Mouse (Mus musculus) naive thymus-derived CD4-positive, alpha-beta T cell, adult 5 months (primary cell): ENCODE data around the gene Sh3gl1. TPM values are rescaled to one million over a fixed set of nuclear protein-coding genes. Genes with fewer than 3 reads are reported as not detected.

ENCODE experiments used
- polyA plus RNA-seq: library from polyadenylated mRNA; unstranded; fragments of 100-300 nt; shearing (Covaris generic); gene quantifications from one replicate; pipeline ENCODE4 v1.2.1, GENCODE M21; 2017

The Sh3gl1 gene
- polyA plus RNA-seq, result 155 TPM

DNA sequence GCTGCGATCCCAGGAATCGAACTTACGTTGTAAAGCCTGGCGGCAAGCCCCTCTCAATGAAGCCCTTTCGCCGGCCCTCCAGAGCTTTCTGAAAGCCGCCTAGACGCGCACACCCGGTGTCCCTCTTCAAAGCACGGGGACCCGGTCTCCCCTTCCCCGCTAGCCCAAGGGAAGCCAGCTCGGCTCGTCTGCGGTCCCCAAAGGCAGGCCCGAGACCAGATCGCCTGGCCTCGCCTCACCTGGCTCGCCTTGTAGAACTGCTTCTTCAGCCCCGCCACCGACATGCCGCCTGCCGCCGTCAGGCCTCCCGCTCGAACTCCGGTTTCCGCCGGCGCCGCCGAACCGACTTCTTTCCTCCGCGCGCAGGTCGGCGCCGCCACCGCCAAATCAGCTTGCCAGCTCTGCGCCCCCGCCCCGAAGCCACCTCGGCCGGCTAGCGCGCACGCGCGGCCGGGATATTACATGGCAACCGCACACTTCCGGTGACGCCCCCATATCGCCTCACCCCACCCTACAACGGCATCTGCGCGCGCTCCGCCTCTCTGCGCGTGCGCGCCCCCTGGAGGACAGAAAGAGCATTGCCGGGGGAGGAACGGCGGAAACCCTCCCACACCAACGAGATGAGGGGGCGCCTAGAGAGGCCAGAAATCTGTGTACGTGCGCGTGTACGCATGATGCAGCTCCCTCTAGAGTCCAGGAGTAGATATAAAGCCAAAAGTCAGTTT, at the start of gene Sh3gl1:
TSS of gene Sh3gl1 (minus strand) at position 460 of the 725 bp plus-strand sequence.

DNA sequence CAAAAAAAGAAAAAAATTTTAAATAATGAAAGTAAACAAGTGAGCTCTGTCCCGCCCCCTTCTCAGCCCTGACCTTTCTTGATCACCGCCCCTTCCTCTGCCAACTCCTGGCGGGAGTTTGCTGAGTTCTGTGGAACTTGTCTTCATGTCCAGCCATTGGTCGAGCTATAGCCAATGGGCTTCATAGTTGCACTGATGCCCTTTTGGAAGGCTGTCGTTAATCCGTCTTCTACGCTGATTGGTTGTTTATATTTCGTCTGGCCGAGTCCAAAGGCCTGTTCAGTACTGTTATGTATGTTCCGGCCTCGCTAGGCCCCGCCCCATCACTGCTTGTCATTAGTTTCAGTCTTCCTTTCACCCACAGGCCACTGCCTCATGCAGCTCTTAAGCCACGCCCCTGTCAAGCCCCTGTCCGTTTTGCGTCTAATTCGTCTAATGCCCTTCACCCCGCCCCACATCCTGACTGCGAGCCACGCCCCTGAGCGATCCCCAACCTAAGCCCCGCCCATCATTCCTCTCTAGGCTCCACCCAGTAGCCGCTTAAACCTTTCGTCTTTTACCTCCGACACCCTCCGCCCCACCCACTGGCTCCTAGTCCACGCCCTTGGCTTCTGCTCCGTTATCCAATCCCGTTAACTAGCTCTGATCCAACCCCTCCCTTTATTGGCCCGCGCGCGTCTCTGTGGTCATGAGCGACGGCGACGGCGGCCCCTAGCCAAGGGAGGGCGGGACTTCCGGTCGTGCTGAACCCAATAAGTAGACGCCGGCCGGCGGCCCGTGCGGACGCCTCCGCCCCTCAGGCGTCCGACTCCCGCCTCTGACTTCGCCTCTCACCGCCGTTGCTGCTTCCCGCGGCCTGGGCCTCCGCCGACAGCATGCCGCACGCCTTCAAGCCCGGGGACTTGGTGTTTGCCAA, 42.7 kb upstream of the Sh3gl1 start, which contains the start of gene Hdgfl2:
TSS of gene Hdgfl2 (plus strand) at position 755 of the 916 bp plus-strand sequence.

DNA sequence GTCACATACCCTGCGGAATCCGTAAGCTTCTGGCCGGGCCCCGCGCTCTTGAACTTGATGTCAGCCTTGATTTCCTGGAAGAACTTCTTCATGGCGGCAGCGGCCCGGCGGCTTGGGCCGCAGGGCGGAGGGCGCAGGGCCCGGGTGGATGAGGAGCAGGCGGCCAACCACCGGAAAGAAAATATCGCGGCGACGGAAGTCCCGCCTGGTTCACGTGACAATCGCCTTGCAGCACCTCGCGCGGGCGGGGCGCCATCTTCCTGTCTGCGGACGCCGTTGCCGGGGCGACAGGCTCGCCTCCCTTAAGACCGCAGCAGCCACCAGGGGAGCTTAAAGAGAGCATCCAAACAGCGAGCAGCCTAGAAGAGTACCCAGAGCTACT, 38.4 kb upstream of the Sh3gl1 start, which contains the start of gene Ubxn6:
TSS of gene Ubxn6 (minus strand) at position 202 of the 382 bp plus-strand sequence.

DNA sequence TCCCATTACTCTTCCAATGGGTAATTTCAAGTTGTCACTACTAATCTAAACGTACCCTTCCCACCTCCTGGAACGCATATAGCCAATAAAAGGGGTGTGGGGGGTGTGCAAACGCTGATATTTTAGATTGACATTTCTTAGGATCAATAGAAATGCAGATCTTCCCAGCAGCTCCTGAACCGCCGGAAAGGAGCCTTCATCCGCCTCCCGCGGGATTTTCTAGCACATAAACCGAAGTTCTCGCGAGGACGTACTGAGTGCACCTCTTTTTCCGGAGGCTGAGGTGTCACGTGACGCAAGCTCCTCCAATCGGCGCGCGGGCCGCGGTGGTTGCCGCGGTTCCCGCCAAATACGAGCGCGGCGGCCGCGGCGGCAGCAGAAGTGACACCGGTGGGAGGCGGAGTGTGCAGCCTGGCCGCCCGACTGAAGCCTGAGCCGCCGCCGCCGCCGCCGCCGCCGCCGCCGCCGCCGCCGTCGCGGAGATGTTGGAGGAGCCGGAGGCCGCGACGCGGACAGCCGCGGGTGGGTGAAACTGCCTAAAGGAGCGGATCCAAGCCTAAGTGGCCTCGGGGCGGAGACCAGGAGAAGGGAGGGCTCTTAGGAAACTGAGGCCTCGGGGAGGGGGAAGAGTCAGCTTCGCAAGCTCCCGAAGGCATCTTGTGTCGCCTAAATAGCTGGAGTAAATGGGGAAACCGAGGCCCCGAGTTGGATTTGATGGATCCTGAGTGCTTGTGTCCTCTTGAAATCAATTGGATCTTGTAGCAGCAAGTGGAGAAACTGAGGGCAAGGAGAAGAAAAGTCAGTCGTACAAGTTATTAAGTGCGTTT, 3.8 kb upstream of the Sh3gl1 start, which contains the start of gene Chaf1a:
TSS of gene Chaf1a (plus strand) at position 410 of the 827 bp plus-strand sequence.

DNA sequence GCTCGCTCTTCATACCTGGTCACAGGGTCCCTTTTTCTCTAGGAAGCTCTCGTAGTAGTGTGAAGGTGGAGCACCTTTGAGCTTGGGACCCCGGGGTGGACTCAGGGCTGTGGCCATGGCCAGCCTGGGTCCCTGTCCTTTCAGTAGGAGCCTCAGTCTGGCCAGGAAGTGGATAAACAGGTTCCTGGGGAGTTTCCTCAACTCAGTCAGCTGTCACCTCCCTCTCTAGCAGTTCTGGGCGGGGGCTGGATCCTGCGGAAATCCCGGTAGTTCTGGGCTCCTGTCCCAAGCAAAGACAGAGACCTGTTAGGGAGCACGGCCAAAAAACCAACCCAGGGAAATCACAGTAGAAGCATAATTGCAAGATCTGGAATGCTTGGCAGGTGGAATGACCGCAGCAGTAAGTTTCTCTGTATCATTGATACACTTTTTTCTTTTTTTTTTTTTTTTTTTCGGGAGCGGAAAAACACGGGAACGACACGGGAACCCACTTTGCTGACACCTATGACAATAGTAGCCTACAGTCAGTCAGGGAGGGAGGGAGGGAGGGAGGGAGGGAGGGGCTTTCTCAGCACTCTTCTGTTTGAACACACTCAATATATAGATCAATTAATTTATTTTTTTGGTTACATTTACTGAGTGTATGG, 30.9 kb downstream of the Sh3gl1 start, which contains the start of the genes Stap2 and Mpnd:
TSS of gene Stap2 (minus strand) at position 170 of the 647 bp plus-strand sequence.
TSS of gene Mpnd (plus strand) at position 297 of the 647 bp plus-strand sequence.

DNA sequence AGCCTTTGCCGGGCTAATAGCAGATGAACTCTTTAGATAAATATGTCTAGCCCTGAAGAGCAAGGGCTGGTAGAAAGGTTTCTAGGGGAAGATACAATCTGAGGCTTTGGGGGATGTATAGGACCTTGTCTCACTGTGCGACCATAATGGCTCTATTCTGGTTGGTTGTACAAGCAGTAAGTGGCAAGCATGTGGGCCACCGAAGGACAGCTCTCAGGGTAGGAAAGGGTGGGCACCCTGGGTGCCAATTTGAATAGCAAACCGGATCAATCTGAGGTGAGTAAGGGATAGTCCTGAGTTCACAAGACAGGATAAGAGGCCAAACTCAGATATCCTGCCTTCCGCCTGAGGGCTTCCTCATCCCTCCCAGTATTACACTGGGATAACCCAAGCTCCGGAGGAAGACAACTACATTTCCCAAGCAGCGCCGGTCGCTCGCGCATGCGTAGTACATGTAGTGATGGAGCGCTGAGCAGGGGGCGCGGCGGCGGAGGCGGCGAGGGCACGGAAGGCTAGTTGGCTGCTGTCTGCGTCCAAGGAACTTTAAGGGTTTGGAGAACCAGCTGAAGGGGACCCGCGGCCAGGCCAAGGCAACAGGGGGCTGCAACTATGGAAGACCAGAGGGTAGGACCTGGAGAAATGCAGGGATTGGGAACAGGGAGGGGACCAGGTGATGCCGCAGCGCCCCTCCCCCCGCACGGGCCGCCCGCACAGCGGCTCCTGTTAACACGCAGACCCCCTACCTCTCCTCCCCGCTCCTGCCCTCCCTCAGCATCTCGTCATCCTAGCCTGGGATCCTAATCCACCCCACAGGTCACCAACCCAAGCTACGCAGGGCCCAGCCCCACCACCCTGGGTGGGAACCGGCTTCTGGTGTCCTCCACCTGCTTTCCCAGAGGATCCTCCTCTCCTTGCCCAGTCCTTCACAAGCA, 50.1 kb downstream of the Sh3gl1 start, which contains the start of gene Fsd1:
TSS of gene Fsd1 (plus strand) at position 480 of the 932 bp plus-strand sequence.

DNA sequence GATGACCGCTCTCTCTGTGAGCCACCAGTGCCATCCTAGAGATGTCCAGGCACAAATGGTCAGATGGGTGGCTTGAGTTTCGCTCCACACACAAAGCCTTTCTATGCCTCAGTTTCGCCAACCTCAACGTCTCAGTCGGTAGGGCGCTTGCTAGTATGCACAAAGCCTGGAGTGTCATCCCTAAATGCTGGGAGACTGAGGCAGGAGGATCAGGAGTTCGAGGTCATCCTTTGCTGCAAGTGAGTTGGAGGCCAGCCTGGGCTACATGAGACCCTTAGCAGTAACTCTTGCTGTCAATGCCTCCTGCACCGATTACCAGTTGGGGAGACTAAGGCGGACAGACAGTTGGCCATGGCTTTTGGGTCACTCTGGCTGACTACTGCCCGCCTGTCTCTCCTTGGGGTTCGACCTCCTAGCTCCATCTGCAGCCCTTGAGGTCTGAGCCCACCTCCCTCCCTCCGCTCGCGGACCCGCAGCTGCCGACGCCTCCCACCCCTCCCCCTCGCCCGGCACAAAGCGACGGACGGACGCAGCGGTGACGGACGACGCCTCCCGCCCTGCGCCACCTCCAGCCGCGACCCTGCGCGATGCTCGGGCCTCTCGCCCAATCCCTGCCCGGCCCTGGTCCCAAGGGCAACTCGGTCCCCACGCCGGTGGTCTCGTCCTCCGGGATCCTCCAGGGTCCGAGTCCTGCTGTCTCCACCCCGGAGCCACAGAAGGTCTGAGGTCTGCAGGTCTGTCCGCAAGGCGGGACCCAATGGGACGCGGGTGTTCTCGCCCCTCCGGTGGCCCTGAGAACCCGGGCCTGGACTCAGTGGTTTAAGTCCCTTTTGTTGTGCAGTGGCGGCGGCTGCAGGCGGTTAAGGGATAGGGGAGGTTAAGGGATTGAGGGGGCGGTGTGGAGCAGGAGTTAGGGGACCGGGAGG, 66.2 kb downstream of the Sh3gl1 start, which contains the start of gene Shd:
TSS of gene Shd (plus strand) at position 502 of the 926 bp plus-strand sequence.

Other genes with a start within 250 kb of the Sh3gl1 start
- gene Zfp119a, start 157.7 kb downstream of the Sh3gl1 start, polyA plus RNA-seq, result 11.7 TPM
- gene Zfp959, start 144.5 kb downstream of the Sh3gl1 start, polyA plus RNA-seq, result 36.8 TPM
- 6.5 TPM for gene Zfp119b, start 87.1 kb downstream of the Sh3gl1 start, polyA plus RNA-seq
- not detected for gene Ebi3, start 84.0 kb downstream of the Sh3gl1 start, polyA plus RNA-seq
- 44.7 TPM for gene Yju2, start 77.5 kb downstream of the Sh3gl1 start, polyA plus RNA-seq
- gene Shd, start 66.2 kb downstream of the Sh3gl1 start, polyA plus RNA-seq, result not detected
- gene Fsd1, start 50.1 kb downstream of the Sh3gl1 start, polyA plus RNA-seq, result not detected
- gene Stap2, start 31.1 kb downstream of the Sh3gl1 start, polyA plus RNA-seq, result 0.77 TPM
- gene Mpnd, start 30.9 kb downstream of the Sh3gl1 start, polyA plus RNA-seq, result 122 TPM
- 1.1 TPM for gene Chaf1a, start 3.8 kb upstream of the Sh3gl1 start, polyA plus RNA-seq
- 74.5 TPM for gene Ubxn6, start 38.4 kb upstream of the Sh3gl1 start, polyA plus RNA-seq
- gene Hdgfl2, start 43.0 kb upstream of the Sh3gl1 start, polyA plus RNA-seq, result 159 TPM
- not detected for gene Plin4, start 73.2 kb upstream of the Sh3gl1 start, polyA plus RNA-seq
- gene Plin5, start 81.0 kb upstream of the Sh3gl1 start, polyA plus RNA-seq, result not detected
- not detected for gene Lrg1, start 85.4 kb upstream of the Sh3gl1 start, polyA plus RNA-seq
- not detected for gene Sema6b, start 103.7 kb upstream of the Sh3gl1 start, polyA plus RNA-seq
- 21.5 TPM for gene Tnfaip8l1, start 125.8 kb upstream of the Sh3gl1 start, polyA plus RNA-seq
- 44.1 TPM for gene Mydgf, start 147.3 kb upstream of the Sh3gl1 start, polyA plus RNA-seq
- 44.3 TPM for gene Dpp9, start 182.3 kb upstream of the Sh3gl1 start, polyA plus RNA-seq
- 12.8 TPM for gene Fem1a, start 220.2 kb upstream of the Sh3gl1 start, polyA plus RNA-seq
- gene Ticam1, start 240.2 kb upstream of the Sh3gl1 start, polyA plus RNA-seq, result 2.0 TPM